Mouse (Mus musculus): ENCODE measurements around the gene Auh. TPM values are rescaled to one million over a fixed set of nuclear protein-coding genes. Genes with fewer than 3 reads are reported as not detected.

Gene Auh
- polyA plus RNA-seq, 2 experiments = 33.8 to 34.0 TPM

- H3K4me1 ChIP-seq (ENCODE audit: control insufficient read depth, insufficient read depth, low read length) = peaks cover 26% of the 10 kb centered on the region
- ATAC-seq (ENCODE audit: low FRiP score, low read depth) = no peak
- WGBS = 81% methylated on average over 11 of the region's 11 CpGs
- no peak overlapping the region for H3K27ac ChIP-seq (replicated peaks; ENCODE audit: low read depth, low read length)
- H3K4me3 ChIP-seq (replicated peaks; ENCODE audit: low read length) = no peak overlapping the region
- H3K36me3 ChIP-seq (ENCODE audit: control insufficient read depth, insufficient read depth, low read length) = peaks cover 16% of the 10 kb centered on the region; the same call in 1 of the 2 replicates
- H3K27me3 ChIP-seq (ENCODE audit: control insufficient read depth, insufficient read depth, low read length) = no peaks in the 10 kb centered on the region
- no peak overlapping the region for H3K4me2 ChIP-seq (replicated peaks; ENCODE audit: low read depth, low read length, severe bottlenecking)
- H3K9ac ChIP-seq (ENCODE audit: low read depth, low read length, severe bottlenecking) = no peak overlapping the region
- DNase-seq (ENCODE audit: low spot score) = no peak
- no peak for TF ChIP-seq POLR2A (IDR thresholded peaks at IDR 0.05; ENCODE audit: borderline replicate concordance, extremely low read depth, insufficient read depth, insufficient read length)
- no peaks in the 10 kb centered on the region for H3K9me3 ChIP-seq (ENCODE audit: control insufficient read depth, low read length)
These were observed 23.2 kb downstream of the Auh start for GRCm38 (mm10) chr13:52906296-52906695.

- no peak overlapping the region for H3K27ac ChIP-seq (replicated peaks; ENCODE audit: low read depth, low read length)
These were observed 25.3 kb downstream of the Auh start for GRCm38 (mm10) chr13:52904175-52904574.

GRCm38 (mm10) chr13:52903767-52904166 is 25.7 kb downstream of the Auh start:
- ATAC-seq (ENCODE audit: low FRiP score, low read depth) = peak; percentile 44
- peak; percentile 30 for DNase-seq (ENCODE audit: low spot score)
- WGBS = 21% methylated on average over 10 of the region's 10 CpGs

More at GRCm38 (mm10) chr13:52904175-52904574, 25.3 kb downstream of the Auh start:
- H3K9ac ChIP-seq (ENCODE audit: low read depth, low read length, severe bottlenecking) = no peak overlapping the region
- H3K9me3 ChIP-seq (ENCODE audit: control insufficient read depth, low read length) = no peaks in the 10 kb centered on the region
- no peak for TF ChIP-seq POLR2A (IDR thresholded peaks at IDR 0.05; ENCODE audit: borderline replicate concordance, extremely low read depth, insufficient read depth, insufficient read length)
- no peak overlapping the region for H3K4me3 ChIP-seq (replicated peaks; ENCODE audit: low read length)
- H3K4me1 ChIP-seq (ENCODE audit: control insufficient read depth, insufficient read depth, low read length) = peaks cover 26% of the 10 kb centered on the region
- DNase-seq (ENCODE audit: low spot score) = peak; percentile 25
- no peak overlapping the region for H3K4me2 ChIP-seq (replicated peaks; ENCODE audit: low read depth, low read length, severe bottlenecking)
- 25% methylated on average over 6 of the region's 6 CpGs for WGBS
- peaks cover 10% of the 10 kb centered on the region; the same call in 1 of the 2 replicates for H3K36me3 ChIP-seq (ENCODE audit: control insufficient read depth, insufficient read depth, low read length)
- ATAC-seq (ENCODE audit: low FRiP score, low read depth) = no peak
- H3K27me3 ChIP-seq (ENCODE audit: control insufficient read depth, insufficient read depth, low read length) = no peaks in the 10 kb centered on the region

GRCm38 (mm10) chr13:52902517-52902916 is 27.0 kb downstream of the Auh start:
- Histone ChIP-seq H3K4me3 (replicated peaks; ENCODE audit: low read length) (no peak overlapping the region), H3K36me3 (ENCODE audit: control insufficient read depth, insufficient read depth, low read length) (peaks cover 8% of the 10 kb centered on the region; the same call in 1 of the 2 replicates), H3K27me3 (ENCODE audit: control insufficient read depth, insufficient read depth, low read length) (no peaks in the 10 kb centered on the region), H3K4me2 (replicated peaks; ENCODE audit: low read depth, low read length, severe bottlenecking) (no peak overlapping the region), H3K27ac (replicated peaks; ENCODE audit: low read depth, low read length) (no peak overlapping the region), H3K9ac (ENCODE audit: low read depth, low read length, severe bottlenecking) (no peak overlapping the region), H3K4me1 (ENCODE audit: control insufficient read depth, insufficient read depth, low read length) (peaks cover 26% of the 10 kb centered on the region), H3K9me3 (ENCODE audit: control insufficient read depth, low read length) (no peaks in the 10 kb centered on the region)
- ATAC-seq (ENCODE audit: low FRiP score, low read depth) (no peak), DNase-seq (ENCODE audit: low spot score) (no peak)
- 40% methylated on average over 8 of the region's 8 CpGs for WGBS
- TF ChIP-seq POLR2A (IDR thresholded peaks at IDR 0.05; ENCODE audit: borderline replicate concordance, extremely low read depth, insufficient read depth, insufficient read length) = no peak

More at GRCm38 (mm10) chr13:52903767-52904166, 25.7 kb downstream of the Auh start:
- H3K27ac ChIP-seq (replicated peaks; ENCODE audit: low read depth, low read length) = no peak overlapping the region
- H3K4me3 ChIP-seq (replicated peaks; ENCODE audit: low read length) = no peak overlapping the region
- no peak for TF ChIP-seq POLR2A (IDR thresholded peaks at IDR 0.05; ENCODE audit: borderline replicate concordance, extremely low read depth, insufficient read depth, insufficient read length)
- no peaks in the 10 kb centered on the region for H3K27me3 ChIP-seq (ENCODE audit: control insufficient read depth, insufficient read depth, low read length)
- no peaks in the 10 kb centered on the region for H3K9me3 ChIP-seq (ENCODE audit: control insufficient read depth, low read length)
- H3K4me1 ChIP-seq (ENCODE audit: control insufficient read depth, insufficient read depth, low read length) = peaks cover 26% of the 10 kb centered on the region
- H3K4me2 ChIP-seq (replicated peaks; ENCODE audit: low read depth, low read length, severe bottlenecking) = no peak overlapping the region
- peaks cover 7% of the 10 kb centered on the region; the same call in 1 of the 2 replicates for H3K36me3 ChIP-seq (ENCODE audit: control insufficient read depth, insufficient read depth, low read length)
- 0 out of 2 replicates have a peak overlapping the region, but pooled peaks have one; percentile 21 for H3K9ac ChIP-seq (ENCODE audit: low read depth, low read length, severe bottlenecking)

DNA sequence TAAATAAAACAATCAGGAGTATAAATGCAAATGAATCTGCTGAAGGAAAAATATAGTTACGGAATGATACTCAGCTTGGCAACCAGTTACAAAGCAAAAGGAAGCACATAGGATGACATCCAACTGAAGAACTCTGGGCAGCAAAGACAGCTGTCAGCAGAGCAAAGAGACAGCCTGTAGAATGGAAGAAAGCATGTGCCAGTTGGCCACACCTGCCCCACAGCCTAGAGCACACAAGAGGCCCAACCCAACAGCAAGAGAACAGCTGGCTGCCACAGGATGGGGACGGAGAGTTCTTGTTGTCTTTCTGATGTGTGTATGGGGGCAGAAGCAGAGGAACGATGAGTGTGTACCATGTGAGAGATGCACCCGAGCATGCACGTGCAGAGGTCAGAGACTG is 29.8 kb downstream of the Auh start:
- Histone ChIP-seq H3K4me1 (ENCODE audit: control insufficient read depth, insufficient read depth, low read length) (peaks cover 22% of the 10 kb centered on the region), H3K4me2 (replicated peaks; ENCODE audit: low read depth, low read length, severe bottlenecking) (no peak overlapping the region), H3K9me3 (ENCODE audit: control insufficient read depth, low read length) (no peaks in the 10 kb centered on the region), H3K27ac (replicated peaks; ENCODE audit: low read depth, low read length) (no peak overlapping the region), H3K36me3 (ENCODE audit: control insufficient read depth, insufficient read depth, low read length) (peaks cover 13% of the 10 kb centered on the region), H3K9ac (ENCODE audit: low read depth, low read length, severe bottlenecking) (no peak overlapping the region), H3K27me3 (ENCODE audit: control insufficient read depth, insufficient read depth, low read length) (no peaks in the 10 kb centered on the region), H3K4me3 (replicated peaks; ENCODE audit: low read length) (no peak overlapping the region)
- ATAC-seq (ENCODE audit: low FRiP score, low read depth) (peak; percentile 60; the same call in 1 of the 2 replicates), DNase-seq (ENCODE audit: low spot score) (no peak)
- no peak for TF ChIP-seq POLR2A (IDR thresholded peaks at IDR 0.05; ENCODE audit: borderline replicate concordance, extremely low read depth, insufficient read depth, insufficient read length)
- 87% methylated on average over 5 of the region's 5 CpGs for WGBS
